Mouse (Mus musculus) embryonic fibroblast, embryonic 13.5 days (primary cell): ENCODE measurements around the gene Homer3. TPM values are rescaled to one million over a fixed set of nuclear protein-coding genes. Genes with fewer than 3 reads are reported as not detected.
A peak's percentile ranks its signal among the peaks of the same experiment; 100 is the strongest.

Source experiments
- H3K27ac ChIP-seq: 2 replicates; pipeline ENCODE4 v1.5.1; 2012; ENCODE audit warnings: low read length, control low read depth, inconsistent platforms; ENCODE audit not compliant: insufficient read depth
- H3K4me1 ChIP-seq: 2 replicates; pipeline ENCODE4 v1.6.1; 2011; ENCODE audit warnings: low read length; ENCODE audit not compliant: control insufficient read depth, insufficient read depth
- H3K4me3 ChIP-seq: 2 replicates; pipeline ENCODE4 v1.5.1; 2011; ENCODE audit warnings: mild to moderate bottlenecking, control low read depth, low read length; ENCODE audit not compliant: insufficient read depth
- CTCF ChIP-seq: IDR thresholded peaks from 2 replicates; pipeline ENCODE4 v1.5.1; 2011; ENCODE audit warnings: mild to moderate bottlenecking, control low read depth, low read length, moderate library complexity, borderline replicate concordance; ENCODE audit not compliant: insufficient read depth
- POLR2A ChIP-seq: IDR thresholded peaks from 2 replicates; pipeline ENCODE4 v1.6.1; 2011; ENCODE audit warnings: low read depth, mild to moderate bottlenecking, control low read depth, low read length, moderate library complexity
- polyA plus RNA-seq: library from polyadenylated mRNA; stranded (reverse); fragments of >200 nt; gene quantifications from 2 replicates; pipeline ENCODE4 v1.2.4, GENCODE M21; 2011; ENCODE audit warnings: low read depth; ENCODE audit not compliant: missing spikeins, insufficient read length

Homer3 gene
- polyA plus RNA-seq, 1 experiment, result 42.2 TPM

- TF ChIP-seq CTCF, result peak; percentile 29; the same call in 1 of the 2 replicates
- TF ChIP-seq POLR2A, result no peak
- Histone ChIP-seq H3K4me3 (no peak overlapping the region), H3K27ac (no peak overlapping the region), H3K4me1 (no peaks in the 10 kb centered on the region)
Measured at GRCm38 (mm10) chr8:70330741-70331364, 48.2 kb downstream of the Homer3 start.

- Histone ChIP-seq H3K4me3 (no peak overlapping the region), H3K27ac (no peak overlapping the region)
Measured at GRCm38 (mm10) chr8:70331526-70331925, 48.9 kb downstream of the Homer3 start.

GRCm38 (mm10) chr8:70332070-70332877, 49.6 kb downstream of the Homer3 start:
- TF ChIP-seq CTCF (peak; percentile 70), POLR2A (no peak)
- H3K4me3 ChIP-seq, result no peak overlapping the region
- H3K4me1 ChIP-seq, result no peaks in the 10 kb centered on the region
- no peak overlapping the region for H3K27ac ChIP-seq

More at GRCm38 (mm10) chr8:70331526-70331925, 48.9 kb downstream of the Homer3 start:
- no peaks in the 10 kb centered on the region for H3K4me1 ChIP-seq
- no peak for TF ChIP-seq CTCF
- no peak for TF ChIP-seq POLR2A

GRCm38 (mm10) chr8:70332878-70333202, 50.2 kb downstream of the Homer3 start:
- H3K4me3 ChIP-seq, result no peak overlapping the region
- H3K4me1 ChIP-seq, result no peaks in the 10 kb centered on the region
- TF ChIP-seq POLR2A, result no peak
- no peak for TF ChIP-seq CTCF
- H3K27ac ChIP-seq, result no peak overlapping the region

- Histone ChIP-seq H3K4me1 (no peaks in the 10 kb centered on the region), H3K4me3 (no peak overlapping the region), H3K27ac (no peak overlapping the region)
- TF ChIP-seq POLR2A, result no peak
- TF ChIP-seq CTCF, result no peak
Measured at GRCm38 (mm10) chr8:70338931-70339330, 56.3 kb downstream of the Homer3 start.

- no peak overlapping the region for H3K4me3 ChIP-seq
- TF ChIP-seq CTCF (no peak), POLR2A (no peak)
- H3K27ac ChIP-seq, result no peak overlapping the region
- H3K4me1 ChIP-seq, result no peaks in the 10 kb centered on the region
Measured at GRCm38 (mm10) chr8:70340659-70341058, 58.0 kb downstream of the Homer3 start.

- no peak for TF ChIP-seq CTCF
- TF ChIP-seq POLR2A, result no peak
- Histone ChIP-seq H3K4me3 (no peak overlapping the region), H3K4me1 (no peaks in the 10 kb centered on the region), H3K27ac (no peak overlapping the region)
Measured at GRCm38 (mm10) chr8:70342007-70342406, 59.4 kb downstream of the Homer3 start.

- Histone ChIP-seq H3K4me1 (no peaks in the 10 kb centered on the region), H3K4me3 (no peak overlapping the region), H3K27ac (no peak overlapping the region)
- no peak for TF ChIP-seq POLR2A
- TF ChIP-seq CTCF, result no peak
Measured at GRCm38 (mm10) chr8:70343076-70343475, 60.4 kb downstream of the Homer3 start.

GRCm38 (mm10) chr8:70343696-70344095, 61.1 kb downstream of the Homer3 start:
- H3K4me1 ChIP-seq, result peaks cover 5% of the 10 kb centered on the region; the same call in 1 of the 2 replicates
- TF ChIP-seq CTCF, result 0 out of 2 replicates have a peak, but pooled peaks have one; percentile 15
- TF ChIP-seq POLR2A, result no peak
- no peak overlapping the region for H3K27ac ChIP-seq
- H3K4me3 ChIP-seq, result no peak overlapping the region

Other genes starting within 250 kb of the Homer3 start
- 25.8 and 31.6 TPM in 2 replicates for gene Mau2, start 240.1 kb upstream of the Homer3 start, polyA plus RNA-seq
- 20.5 and 23.9 TPM in 2 replicates for gene Sugp1, start 240.0 kb upstream of the Homer3 start, polyA plus RNA-seq
- gene Tm6sf2, start 209.9 kb upstream of the Homer3 start, polyA plus RNA-seq, result 1.0 TPM in 2 replicates
- gene Hapln4, start 199.4 kb upstream of the Homer3 start, polyA plus RNA-seq, result 0.84 and 1.1 TPM in 2 replicates
- 0.33 TPM in 1 of 2 replicates, not detected in the other for gene Ncan, start 162.0 kb upstream of the Homer3 start, polyA plus RNA-seq
- gene Nr2c2ap, start 151.5 kb upstream of the Homer3 start, polyA plus RNA-seq, result 13.4 and 14.4 TPM in 2 replicates
- gene Rfxank, start 143.7 kb upstream of the Homer3 start, polyA plus RNA-seq, result 7.4 and 10.1 TPM in 2 replicates
- gene Borcs8, start 143.3 kb upstream of the Homer3 start, polyA plus RNA-seq, result 59.2 and 65.3 TPM in 2 replicates
- gene Mef2b, start 143.1 kb upstream of the Homer3 start, polyA plus RNA-seq, result not detected in 2 replicates
- 66.2 and 84.2 TPM in 2 replicates for gene Tmem161a, start 110.5 kb upstream of the Homer3 start, polyA plus RNA-seq
- gene Slc25a42, start 70.5 kb upstream of the Homer3 start, polyA plus RNA-seq, result 5.3 and 6.6 TPM in 2 replicates
- 26.4 and 28.9 TPM in 2 replicates for gene Sugp2, start 48.6 kb upstream of the Homer3 start, polyA plus RNA-seq
- gene Armc6, start 48.4 kb upstream of the Homer3 start, polyA plus RNA-seq, result 11.0 and 14.9 TPM in 2 replicates
- gene Ddx49, start 19.7 kb downstream of the Homer3 start, polyA plus RNA-seq, result 24.8 and 31.6 TPM in 2 replicates
- gene Cope, start 19.7 kb downstream of the Homer3 start, polyA plus RNA-seq, result 129 and 132 TPM in 2 replicates
- 2.6 and 3.2 TPM in 2 replicates for gene Cers1, start 32.9 kb downstream of the Homer3 start, polyA plus RNA-seq
- gene Gdf1, start 47.0 kb downstream of the Homer3 start, polyA plus RNA-seq, result not detected in 2 replicates
- gene Upf1, start 70.5 kb downstream of the Homer3 start, polyA plus RNA-seq, result 25.6 and 25.8 TPM in 2 replicates
- 1.6 and 1.9 TPM in 2 replicates for gene Comp, start 90.7 kb downstream of the Homer3 start, polyA plus RNA-seq
- 13.7 and 15.6 TPM in 2 replicates for gene Crtc1, start 156.8 kb downstream of the Homer3 start, polyA plus RNA-seq
- gene Klhl26, start 194.1 kb downstream of the Homer3 start, polyA plus RNA-seq, result 21.4 and 31.7 TPM in 2 replicates
- 0.58 and 1.5 TPM in 2 replicates for gene Tmem59l, start 204.5 kb downstream of the Homer3 start, polyA plus RNA-seq
- 215 and 351 TPM in 2 replicates for gene Crlf1, start 210.3 kb downstream of the Homer3 start, polyA plus RNA-seq
- 29.9 and 46.6 TPM in 2 replicates for gene Rex1bd, start 223.9 kb downstream of the Homer3 start, polyA plus RNA-seq
- gene Uba52, start 228.0 kb downstream of the Homer3 start, polyA plus RNA-seq, result 547 and 589 TPM in 2 replicates
- 105 and 110 TPM in 2 replicates for gene Fkbp8, start 244.9 kb downstream of the Homer3 start, polyA plus RNA-seq
- 35.5 and 37.0 TPM in 2 replicates for gene Kxd1, start 245.1 kb downstream of the Homer3 start, polyA plus RNA-seq